Comparison of ENCODE assay signal across 7 mouse cellular contexts in the genomic region with DNA sequence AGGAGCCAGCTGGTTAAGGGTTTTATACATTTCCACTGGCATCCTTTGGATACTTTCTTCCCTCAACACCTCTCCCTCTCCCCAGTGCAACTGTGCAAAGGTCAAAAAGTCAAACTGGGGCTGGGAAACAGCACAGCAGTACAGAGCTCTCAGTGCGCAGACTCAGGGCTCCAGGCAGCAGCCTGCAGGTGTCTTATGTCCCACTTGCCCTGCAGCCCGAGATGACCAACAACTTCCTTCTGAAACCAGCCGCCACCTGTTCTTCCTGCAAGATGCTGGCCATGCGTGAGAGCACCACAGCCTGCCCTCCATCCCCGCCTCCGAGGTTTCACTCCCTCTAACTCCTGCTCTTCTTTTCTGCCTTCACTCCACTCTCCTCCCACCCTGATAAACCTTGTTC. TPM values are rescaled to one million over a fixed set of nuclear protein-coding genes. Genes with fewer than 3 reads are reported as not detected.
DNase-seq lines count a peak whose midpoint lies in the region; ATAC-seq lines count a peak whose summit lies in the region.

No protein-coding gene starts in this region.

- peak; percentile 47 for DNase-seq in 416B (ENCODE audit: low read depth)
- DNase-seq in B cell, adult 2 months: peak; percentile 60 to 62
- DNase-seq in forebrain, embryonic 14.5 days (ENCODE audit: low spot score): no peak
- DNase-seq in kidney, postnatal 4 days: peak; percentile 67 to 81
- DNase-seq in neural tube, embryonic 10.5 days (ENCODE audit: extremely low spot score, low spot score): peak; percentile 49
- no peak for DNase-seq in layer of hippocampus, adult 18-20 months (ENCODE audit: low spot score in 2 of 2)
- no peak for DNase-seq in cerebellum, postnatal 4 days (ENCODE audit: low spot score in 2 of 2)

- H3K9ac ChIP-seq in forebrain, embryonic 14.5 days (ENCODE audit: low read length): no peak overlapping the region

- H3K4me3 ChIP-seq in forebrain, embryonic 14.5 days (ENCODE audit: low read depth, low read length): no peak overlapping the region

- no peak for ATAC-seq in forebrain, embryonic 14.5 days

- no peaks in the 10 kb centered on the region; the same call in 1 of the 2 replicates for H3K36me3 ChIP-seq in forebrain, embryonic 14.5 days (ENCODE audit: control insufficient read depth, insufficient read depth, low read length)

- no peaks in the 10 kb centered on the region for H3K27me3 ChIP-seq in forebrain, embryonic 14.5 days (replicated peaks; ENCODE audit: control insufficient read depth, insufficient read depth, low read length)

- peaks cover 8% of the 10 kb centered on the region for H3K4me1 ChIP-seq in forebrain, embryonic 14.5 days (ENCODE audit: control insufficient read depth, insufficient read depth, low read length)

- H3K27ac ChIP-seq in forebrain, embryonic 14.5 days (ENCODE audit: low read depth, low read length): 0 out of 2 replicates have a peak overlapping the region, but pooled peaks have one; percentile 33

- 53% methylated on average over 6 of the region's 6 CpGs for WGBS in forebrain, embryonic 14.5 days

- no peaks in the 10 kb centered on the region for H3K9me3 ChIP-seq in forebrain, embryonic 14.5 days (replicated peaks; ENCODE audit: control insufficient read depth, low read length)

- H3K4me2 ChIP-seq in forebrain, embryonic 14.5 days (ENCODE audit: low read length): no peak overlapping the region

RNA-seq across cellular contexts. Expression of a gene that starts 5.6 kb away (rescaled TPM):
- 7.5 and 8.5 TPM in 2 replicates for polyA plus RNA-seq in forebrain, embryonic 14.5 days (2014; fragmentation: Nextera tagmentation; extraction: Ambion mirVana)
- total RNA-seq in layer of hippocampus, adult 18-20 months (2021): 10 to 100 TPM; 61.5 to 65.7 TPM

RNA-seq across cellular contexts. Expression of a gene that starts 37.8 kb away (rescaled TPM):
- 66.4 TPM in 2 replicates for polyA plus RNA-seq in forebrain, embryonic 14.5 days (2014; fragmentation: Nextera tagmentation; extraction: Ambion mirVana)
- 10 to 100 TPM; 29.9 to 30.2 TPM for total RNA-seq in layer of hippocampus, adult 18-20 months (2021)

RNA-seq across cellular contexts. Expression of a gene that starts 57.5 kb away (rescaled TPM):
- polyA plus RNA-seq in forebrain, embryonic 14.5 days (2014; fragmentation: Nextera tagmentation; extraction: Ambion mirVana): not detected in 2 replicates
- not detected for total RNA-seq in layer of hippocampus, adult 18-20 months (2021)

Comparison
In these comparisons a context has a peak if more than half of its experiments do, and no peak if none do; other contexts are left out.
1. DNase-seq: peak in 416B (single experiment), B cell, adult 2 months (2 of 2), kidney, postnatal 4 days (2 of 2) and neural tube, embryonic 10.5 days (single experiment); none in forebrain, embryonic 14.5 days (single experiment), layer of hippocampus, adult 18-20 months (0 of 2) and cerebellum, postnatal 4 days (0 of 2).